Mouse (Mus musculus) macrophage (primary cell): ENCODE measurements around the gene Rere. TPM values are rescaled to one million over a fixed set of nuclear protein-coding genes. Genes with fewer than 3 reads are reported as not detected.
"Not testable (repeated sequence)": the region's sequence is repeated elsewhere in the genome, so short reads cannot be mapped to it uniquely, and the experiment has no call there.

ENCODE experiments used
- H3K27ac ChIP-seq: fragments of 350-480 bp; formaldehyde crosslinking; 2 replicates; pipeline ENCODE4 v1.9.0; 2021
- H3K36me3 ChIP-seq: fragments of 350-480 bp; formaldehyde crosslinking; 2 replicates; pipeline ENCODE4 v1.9.0; 2021; ENCODE audit errors: inconsistent target
- H3K4me3 ChIP-seq: fragments of 350-480 bp; formaldehyde crosslinking; 2 replicates; pipeline ENCODE4 v1.9.0; 2021; ENCODE audit errors: inconsistent target
- H3K79me2 ChIP-seq: fragments of 350-480 bp; formaldehyde crosslinking; 2 replicates; pipeline ENCODE4 v1.9.0; 2021; ENCODE audit errors: inconsistent target
- WGBS: methylation state at CpG from one replicate; pipeline ENCODE4 v1.1.7; 2026; ENCODE audit warnings: inconsistent platforms; ENCODE audit not compliant: missing documents; 5-methylcytosine and 5-hydroxymethylcytosine counted together
- polyA plus RNA-seq: library from polyadenylated mRNA; stranded (reverse); fragments of 250-400 nt; gene quantifications from 3 replicates; pipeline ENCODE4 v1.2.4, GENCODE M21; 2018; ENCODE audit warnings: inconsistent platforms

Rere gene
- polyA plus RNA-seq, 1 experiment from 2014 or later, result 55.3 TPM

DNA sequence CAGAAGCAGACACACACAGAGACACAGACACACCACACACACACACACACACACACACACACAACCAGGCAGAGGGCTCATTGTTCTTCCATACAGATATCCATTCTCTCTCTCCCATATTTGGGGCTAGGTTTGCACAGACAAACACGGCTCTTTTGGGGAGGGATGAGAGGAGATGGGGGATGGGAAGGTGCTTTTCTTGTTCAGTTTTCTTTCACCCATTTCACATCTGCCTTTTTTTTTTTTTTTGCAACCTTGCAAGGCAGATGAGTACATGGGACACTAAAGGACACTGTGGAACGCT lies 1.8 kb downstream of the Rere start:
- 94% methylated on average over 2 of the region's 2 CpGs for WGBS
- Histone ChIP-seq H3K4me3 (no peak overlapping the region), H3K36me3 (no peaks in the 10 kb centered on the region), H3K27ac (no peak overlapping the region), H3K79me2 (peaks cover 45% of the 10 kb centered on the region; the same call in 1 of the 2 replicates)

DNA sequence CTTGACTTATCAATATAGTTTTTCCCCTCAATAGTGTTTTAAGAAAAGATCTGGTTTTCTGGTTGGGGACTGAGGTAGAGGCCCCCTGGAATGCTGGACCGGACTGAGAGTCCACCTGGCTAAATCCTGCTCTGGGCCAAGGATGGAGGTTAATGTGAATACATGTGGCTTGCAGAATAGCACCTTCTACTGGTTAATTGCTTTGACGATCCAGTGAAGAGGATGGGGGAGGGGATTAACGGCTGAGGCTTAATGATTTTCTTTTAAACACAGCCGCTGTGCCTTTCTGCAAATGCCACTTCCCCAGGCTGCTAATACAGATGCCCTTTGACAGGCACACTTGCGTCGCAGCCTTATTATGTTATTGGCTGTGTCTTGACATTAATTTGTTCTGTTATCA lies 2.5 kb downstream of the Rere start:
- H3K36me3 ChIP-seq, result no peaks in the 10 kb centered on the region
- peaks cover 48% of the 10 kb centered on the region; the same call in 1 of the 2 replicates for H3K79me2 ChIP-seq
- 36% methylated on average over 6 of the region's 6 CpGs for WGBS
- no peak overlapping the region for H3K4me3 ChIP-seq
- H3K27ac ChIP-seq, result no peak overlapping the region

GRCm38 (mm10) chr4:150286980-150287379 lies 5.5 kb downstream of the Rere start:
- Histone ChIP-seq H3K27ac (no peak overlapping the region), H3K36me3 (no peaks in the 10 kb centered on the region), H3K4me3 (no peak overlapping the region), H3K79me2 (peaks cover 73% of the 10 kb centered on the region; the same call in 1 of the 2 replicates)
- WGBS, result 81% methylated on average over 8 of the region's 8 CpGs

DNA sequence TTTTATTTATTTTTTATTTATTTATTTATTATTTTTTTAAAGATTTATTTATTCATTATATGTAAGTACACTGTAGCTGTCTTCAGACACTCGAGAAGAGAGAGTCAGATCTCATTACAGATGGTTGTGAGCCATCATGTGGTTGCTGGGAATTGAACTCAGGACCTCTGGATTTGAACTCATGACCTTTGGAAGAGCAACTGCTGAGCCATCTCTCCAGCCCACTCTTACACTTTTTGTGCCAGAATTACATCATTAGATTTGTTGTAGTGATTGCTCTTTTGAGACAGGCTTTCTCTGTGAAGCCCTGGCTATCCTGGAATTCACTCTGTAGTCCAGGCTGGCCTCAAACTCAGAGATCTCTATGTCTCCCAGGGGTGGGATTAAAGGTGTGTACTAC lies 6.0 kb downstream of the Rere start:
- 100% methylated on average over 1 of the region's 1 CpGs for WGBS
- H3K4me3 ChIP-seq, H3K27ac ChIP-seq, H3K36me3 ChIP-seq: not testable (repeated sequence)
- H3K79me2 ChIP-seq, result peaks cover 74% of the 10 kb centered on the region; the same call in 1 of the 2 replicates

- H3K36me3 ChIP-seq, result no peaks in the 10 kb centered on the region
- no peak overlapping the region for H3K4me3 ChIP-seq
- 91% methylated on average over 3 of the region's 3 CpGs for WGBS
Observed at GRCm38 (mm10) chr4:150291900-150292299, 10.5 kb downstream of the Rere start.

DNA sequence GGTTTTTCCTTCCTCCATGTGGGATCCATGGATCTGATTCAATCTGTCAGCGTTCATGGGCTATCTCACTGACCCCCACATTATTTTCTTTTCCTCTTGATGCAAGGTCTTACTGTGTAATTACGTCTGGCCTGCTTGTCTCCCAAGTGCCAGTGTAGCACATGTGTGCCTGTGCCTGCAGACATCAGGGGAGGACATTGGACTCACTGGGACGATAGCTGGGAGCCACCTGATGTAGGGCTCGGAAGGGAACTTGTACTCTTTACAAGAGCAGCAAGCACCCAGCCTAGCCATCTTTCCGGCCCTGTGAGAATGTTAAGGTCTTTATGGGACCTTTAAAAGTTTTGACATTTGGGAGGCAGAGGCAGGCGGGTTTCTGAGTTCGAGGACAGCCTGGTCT lies 13.4 kb downstream of the Rere start:
- H3K4me3 ChIP-seq, result no peak overlapping the region
- H3K27ac ChIP-seq, result no peak overlapping the region
- no peaks in the 10 kb centered on the region for H3K36me3 ChIP-seq
- peaks cover 23% of the 10 kb centered on the region; the same call in 1 of the 2 replicates for H3K79me2 ChIP-seq
- WGBS, result 99% methylated on average over 7 of the region's 7 CpGs

More at GRCm38 (mm10) chr4:150291900-150292299, 10.5 kb downstream of the Rere start:
- Histone ChIP-seq H3K79me2 (peaks cover 37% of the 10 kb centered on the region; the same call in 1 of the 2 replicates), H3K27ac (no peak overlapping the region)

- Histone ChIP-seq H3K4me3 (no peak overlapping the region), H3K79me2 (peaks cover 21% of the 10 kb centered on the region; the same call in 1 of the 2 replicates), H3K27ac (no peak overlapping the region), H3K36me3 (no peaks in the 10 kb centered on the region)
- WGBS, result 98% methylated on average over 7 of the region's 7 CpGs
Observed at GRCm38 (mm10) chr4:150295966-150296365, 14.5 kb downstream of the Rere start.

- Histone ChIP-seq H3K36me3 (no peaks in the 10 kb centered on the region), H3K79me2 (peaks cover 6% of the 10 kb centered on the region; the same call in 1 of the 2 replicates), H3K27ac (no peak overlapping the region), H3K4me3 (no peak overlapping the region)
- WGBS, result 94% methylated on average over 8 of the region's 8 CpGs
Observed at GRCm38 (mm10) chr4:150302726-150303125, 21.3 kb downstream of the Rere start.

- Histone ChIP-seq H3K36me3 (no peaks in the 10 kb centered on the region), H3K79me2 (no peaks in the 10 kb centered on the region; the same call in 1 of the 2 replicates), H3K27ac (no peak overlapping the region), H3K4me3 (no peak overlapping the region)
- WGBS, result 95% methylated on average over 2 of the region's 2 CpGs
Observed at GRCm38 (mm10) chr4:150306701-150307100, 25.3 kb downstream of the Rere start.

- H3K27ac ChIP-seq, result no peak overlapping the region
- H3K79me2 ChIP-seq, result no peaks in the 10 kb centered on the region; the same call in 1 of the 2 replicates
- WGBS, result 100% methylated on average over 1 of the region's 1 CpGs
- no peaks in the 10 kb centered on the region for H3K36me3 ChIP-seq
- no peak overlapping the region for H3K4me3 ChIP-seq
Observed at GRCm38 (mm10) chr4:150307226-150307625, 25.8 kb downstream of the Rere start.

DNA sequence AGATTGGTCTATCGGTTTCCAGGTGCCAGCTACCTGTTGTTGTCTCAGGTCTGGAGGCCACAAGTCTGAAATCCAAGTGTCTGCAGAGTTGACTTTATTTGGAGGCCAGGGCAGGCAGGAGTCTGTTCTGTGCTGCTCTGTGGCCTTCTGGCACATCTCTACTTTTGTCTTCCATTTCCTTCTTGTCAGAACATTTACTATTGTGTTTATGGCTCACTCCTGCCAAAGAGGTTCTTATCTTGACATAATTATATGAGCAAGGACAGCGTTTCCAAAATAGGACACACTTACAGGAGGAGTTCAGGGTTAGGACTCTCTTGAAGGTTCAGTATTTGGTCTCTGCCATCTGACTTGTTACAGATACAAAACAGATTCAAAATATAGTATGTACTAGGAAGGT lies 30.0 kb downstream of the Rere start:
- Histone ChIP-seq H3K4me3 (no peak overlapping the region), H3K79me2 (no peaks in the 10 kb centered on the region; the same call in 1 of the 2 replicates), H3K27ac (no peak overlapping the region), H3K36me3 (no peaks in the 10 kb centered on the region)
- WGBS, result 89% methylated on average over 2 of the region's 2 CpGs

DNA sequence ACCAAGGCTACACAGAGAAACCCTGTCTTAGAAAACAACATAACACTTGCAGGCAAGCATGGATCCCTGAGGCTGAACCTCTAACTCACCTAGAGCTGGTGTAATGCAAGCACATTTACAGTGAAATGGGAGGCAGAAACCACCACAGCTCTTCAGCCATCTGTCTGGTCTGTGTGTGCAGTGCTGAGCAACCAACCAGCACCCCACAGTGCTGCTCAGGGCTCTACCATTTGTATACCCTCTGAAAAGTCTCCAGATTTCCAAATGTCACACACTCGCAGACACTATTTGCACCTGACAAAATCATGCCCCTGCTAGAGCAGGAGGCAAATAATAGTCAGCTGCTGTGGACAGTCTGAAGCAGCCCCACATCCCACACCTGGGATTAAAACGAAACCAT lies 31.2 kb downstream of the Rere start:
- Histone ChIP-seq H3K79me2 (no peaks in the 10 kb centered on the region; the same call in 1 of the 2 replicates), H3K27ac (no peak overlapping the region), H3K36me3 (no peaks in the 10 kb centered on the region), H3K4me3 (no peak overlapping the region)
- 81% methylated on average over 2 of the region's 2 CpGs for WGBS

GRCm38 (mm10) chr4:150315301-150315700 lies 33.9 kb downstream of the Rere start:
- H3K79me2 ChIP-seq, result no peaks in the 10 kb centered on the region; the same call in 1 of the 2 replicates
- whole genome bisulfite sequencing, result 96% methylated on average over 17 of the region's 19 CpGs
- no peaks in the 10 kb centered on the region for H3K36me3 ChIP-seq
- H3K27ac ChIP-seq, result no peak overlapping the region
- H3K4me3 ChIP-seq, result no peak overlapping the region

DNA sequence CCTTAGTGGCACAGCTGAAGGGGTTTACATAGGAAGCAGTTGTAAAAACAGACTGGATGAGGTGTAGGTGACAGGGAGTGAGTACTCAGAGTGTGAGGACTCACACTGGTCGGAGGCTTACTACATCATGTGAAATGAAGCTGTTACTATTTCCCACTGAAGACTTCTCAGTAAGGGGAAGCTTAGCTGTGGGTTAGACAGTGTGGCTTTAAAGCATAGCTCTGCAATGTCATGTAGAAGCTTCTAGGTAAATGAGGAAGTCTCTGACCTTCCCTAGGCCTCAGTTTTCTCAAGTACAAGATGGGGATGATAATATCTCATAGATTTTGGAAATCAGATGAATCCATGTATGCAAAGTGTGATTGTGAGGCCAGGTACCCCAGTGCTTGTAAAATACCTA lies 35.1 kb downstream of the Rere start:
- 11% methylated on average over 1 of the region's 1 CpGs for WGBS
- Histone ChIP-seq H3K4me3 (no peak overlapping the region), H3K27ac (no peak overlapping the region), H3K79me2 (no peaks in the 10 kb centered on the region; the same call in 1 of the 2 replicates), H3K36me3 (no peaks in the 10 kb centered on the region)

GRCm38 (mm10) chr4:150325046-150325801 lies 43.8 kb downstream of the Rere start:
- Histone ChIP-seq H3K4me3 (no peak overlapping the region), H3K36me3 (no peaks in the 10 kb centered on the region), H3K79me2 (no peaks in the 10 kb centered on the region; the same call in 1 of the 2 replicates), H3K27ac (no peak overlapping the region)
- 89% methylated on average over 3 of the region's 3 CpGs for WGBS
